Mouse (Mus musculus) frontal cortex, postnatal 25 days (tissue): ENCODE results near the gene Rere.

ENCODE experiments used
- DNase-seq, 2 experiments: peaks; one replicate each; pipeline ENCODE4 v3.0.0; 2022; ENCODE audit warnings: low spot score in 2 of 2

The Rere gene

DNA sequence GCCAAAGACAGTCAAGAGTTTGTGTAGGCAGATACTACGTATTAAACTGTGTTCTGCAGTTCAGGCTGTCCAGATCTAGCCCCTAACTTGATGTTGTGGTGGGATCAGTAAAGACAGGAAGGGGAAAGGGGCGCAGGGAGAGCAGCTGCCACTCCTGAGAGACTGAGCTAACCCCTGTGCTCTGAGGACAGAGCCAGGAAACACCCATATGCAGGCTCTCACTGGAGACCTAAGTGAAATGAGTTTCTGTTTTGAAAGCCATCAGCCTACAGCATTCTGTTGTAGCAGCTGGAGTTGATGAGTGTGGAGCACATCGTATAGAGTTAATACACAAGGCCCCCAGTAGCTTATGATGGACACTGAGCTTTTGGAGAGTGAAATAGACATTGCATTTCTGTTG, 101.1 kb downstream of the Rere start:
- no peak for DNase-seq

DNA sequence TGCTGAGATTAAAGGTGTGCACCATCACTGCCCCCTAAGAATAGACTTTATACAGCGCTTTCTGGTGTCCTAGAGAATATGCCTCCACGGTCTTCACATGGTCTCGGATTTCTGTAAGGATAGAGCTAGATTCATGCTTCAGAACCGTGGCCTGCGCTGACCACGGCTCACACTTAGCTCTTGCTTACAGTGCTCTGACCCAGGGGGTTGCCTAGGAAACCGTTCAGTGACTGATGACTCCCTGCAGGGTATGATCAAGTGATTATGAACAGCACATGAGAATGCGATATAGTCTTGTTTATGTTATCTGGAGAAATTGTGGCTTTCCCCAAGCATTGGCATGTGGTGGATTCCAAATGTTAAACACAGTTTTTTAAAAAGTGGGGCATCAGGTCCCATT, 103.0 kb downstream of the Rere start:
- no peak for DNase-seq

DNA sequence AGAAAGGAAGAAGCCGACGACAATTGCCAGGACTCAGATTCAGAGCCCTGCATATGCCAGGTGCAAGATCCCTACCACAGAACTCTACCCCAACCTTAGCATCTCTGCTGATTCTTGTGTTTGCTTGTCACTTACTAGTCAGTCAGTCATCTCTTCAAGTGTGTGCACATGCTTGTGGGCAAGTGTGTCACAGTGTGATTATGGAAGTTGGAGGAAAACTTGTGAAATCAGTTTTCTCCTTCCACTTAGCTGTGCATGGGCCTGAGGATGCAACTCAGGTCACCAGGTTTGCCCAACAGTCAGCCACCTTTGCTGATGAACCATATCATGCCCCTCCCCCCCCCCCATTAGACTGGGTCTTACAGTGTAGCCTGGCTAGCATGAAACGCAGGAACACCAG, 103.5 kb downstream of the Rere start:
- no peak for DNase-seq

DNA sequence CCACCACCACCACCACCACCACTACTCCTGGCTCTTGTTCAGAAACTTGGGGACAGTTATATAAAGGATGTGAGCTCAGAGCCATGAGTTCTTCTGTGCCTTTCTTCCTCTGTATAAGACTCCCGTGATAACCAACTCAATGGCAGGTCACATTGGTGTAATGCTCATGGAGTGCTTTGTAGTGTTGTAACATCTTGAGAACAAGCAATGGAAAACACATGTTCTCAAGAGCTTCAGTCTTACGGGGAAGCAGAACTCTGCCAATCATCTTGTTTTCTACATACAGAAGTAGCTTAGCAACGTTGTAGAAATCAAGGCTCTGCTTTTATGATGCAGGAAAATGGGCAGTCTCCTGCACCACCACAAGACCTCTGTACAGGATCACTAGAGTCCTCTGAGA, 107.1 kb downstream of the Rere start:
- DNase-seq: no peak

DNA sequence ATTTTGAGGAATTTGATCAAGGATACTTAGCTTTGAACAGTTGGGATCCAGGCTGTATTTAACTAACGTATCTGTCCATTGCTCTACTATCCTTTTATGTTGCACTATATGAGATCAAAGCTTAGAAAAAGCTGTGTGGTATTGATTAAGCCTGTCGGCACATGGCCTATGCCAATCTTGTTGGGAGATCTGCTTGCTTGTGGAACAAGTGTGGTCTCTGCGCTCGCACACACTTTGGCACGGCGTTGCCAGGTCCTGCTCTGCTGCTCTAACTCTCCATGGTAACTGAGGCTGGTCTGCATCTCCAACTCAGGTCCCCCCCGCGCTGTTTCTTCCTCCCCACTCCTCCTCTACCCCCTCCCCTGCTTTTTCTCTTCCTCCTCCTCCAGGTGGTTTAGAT, 112.2 kb downstream of the Rere start:
- no peak for DNase-seq

DNA sequence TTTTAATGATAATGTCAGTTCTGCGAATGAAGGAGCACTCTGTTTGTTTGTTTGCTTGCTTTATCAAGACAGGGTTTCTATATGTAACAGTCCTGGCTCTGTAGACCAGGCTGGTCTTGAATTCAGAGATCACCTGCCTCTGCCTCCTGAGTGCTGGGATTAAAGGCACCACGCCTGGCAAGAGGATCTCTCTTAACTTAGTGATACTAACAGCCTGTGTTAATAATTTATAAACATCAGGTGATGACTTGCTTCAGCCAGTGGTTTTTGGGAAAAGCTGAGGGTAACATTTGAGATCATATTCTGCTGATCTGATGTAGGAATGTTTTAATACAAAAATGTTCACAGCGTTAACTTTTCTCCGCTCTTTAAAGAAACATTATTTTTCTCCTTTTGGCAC, 112.6 kb downstream of the Rere start:
- no peak for DNase-seq

DNA sequence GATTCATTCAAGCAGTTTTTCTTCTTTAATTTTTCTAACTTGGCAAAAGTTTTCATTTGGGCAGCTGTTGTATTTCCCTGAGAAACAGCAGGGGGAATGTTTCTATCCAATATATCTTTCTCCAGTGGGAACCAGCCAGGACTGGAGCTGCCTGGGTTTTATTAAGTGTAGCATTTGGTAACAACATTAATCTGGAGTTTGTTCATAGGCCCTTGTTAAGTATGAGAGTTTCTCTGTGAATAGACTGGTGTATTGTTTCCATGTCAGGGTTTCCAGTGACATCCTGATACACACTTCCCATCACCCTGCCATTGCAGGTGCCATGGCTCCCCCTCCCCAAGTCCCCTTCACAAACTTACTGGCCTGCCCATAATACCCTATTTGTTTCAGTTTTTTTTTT, 114.9 kb downstream of the Rere start:
- no peak for DNase-seq

DNA sequence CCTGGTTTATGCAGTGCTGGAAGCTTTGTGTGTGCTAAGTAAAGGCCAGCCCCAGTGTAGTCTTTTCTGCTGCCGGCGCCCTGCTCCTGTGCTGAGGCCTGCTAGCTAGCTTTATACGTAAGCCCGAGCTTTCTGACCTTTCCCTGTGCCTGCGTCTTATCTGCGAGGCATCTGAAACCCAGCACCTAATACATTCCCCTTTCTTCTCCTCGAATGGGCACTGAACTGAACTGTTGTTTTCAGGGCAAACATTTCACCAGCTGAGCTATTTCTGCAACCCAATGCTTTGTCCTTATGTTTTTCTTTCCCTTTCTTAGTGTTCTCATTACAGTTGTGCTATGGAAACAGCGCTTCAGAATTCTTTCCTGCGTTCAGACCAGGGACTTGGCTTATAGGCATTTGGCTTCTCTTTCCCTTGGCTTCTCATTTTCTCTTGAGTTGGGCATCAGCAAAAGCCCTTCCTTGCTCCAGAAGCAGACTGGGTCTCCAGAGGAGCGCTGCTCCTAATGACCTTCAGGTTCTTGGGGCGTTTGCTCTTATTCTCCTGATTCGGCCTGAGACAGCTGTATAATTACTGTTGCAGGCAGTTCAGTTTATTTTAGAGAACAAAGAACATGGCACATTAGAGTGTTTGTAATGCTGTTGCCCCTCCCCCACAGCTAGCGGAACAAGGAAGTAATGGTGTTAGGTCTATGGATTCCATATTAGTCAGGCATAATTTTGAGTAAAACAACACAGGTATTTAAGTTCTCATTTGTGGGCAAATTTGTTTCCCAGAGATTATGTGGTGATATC, 115.6 kb downstream of the Rere start:
- no peak for DNase-seq

DNA sequence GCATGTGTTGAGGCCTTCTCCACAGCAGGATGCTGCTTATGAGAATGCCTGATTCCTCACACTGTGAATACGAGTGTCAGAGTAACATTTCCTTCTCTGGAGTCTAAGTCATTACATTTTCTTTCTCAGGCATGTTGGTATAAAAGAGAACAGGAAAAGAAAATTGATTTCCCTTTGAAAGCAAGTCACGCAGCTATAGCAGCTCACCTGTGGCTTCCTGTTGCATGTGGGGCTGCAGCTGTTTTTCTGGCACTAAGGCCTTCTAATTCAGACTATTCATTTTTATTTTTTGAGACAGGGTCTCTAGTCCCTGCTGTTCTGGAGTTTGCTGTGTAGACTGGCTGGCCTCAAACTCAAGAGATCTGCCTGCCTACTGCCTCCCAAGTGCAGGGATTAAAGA, 117.6 kb downstream of the Rere start:
- no peak for DNase-seq

DNA sequence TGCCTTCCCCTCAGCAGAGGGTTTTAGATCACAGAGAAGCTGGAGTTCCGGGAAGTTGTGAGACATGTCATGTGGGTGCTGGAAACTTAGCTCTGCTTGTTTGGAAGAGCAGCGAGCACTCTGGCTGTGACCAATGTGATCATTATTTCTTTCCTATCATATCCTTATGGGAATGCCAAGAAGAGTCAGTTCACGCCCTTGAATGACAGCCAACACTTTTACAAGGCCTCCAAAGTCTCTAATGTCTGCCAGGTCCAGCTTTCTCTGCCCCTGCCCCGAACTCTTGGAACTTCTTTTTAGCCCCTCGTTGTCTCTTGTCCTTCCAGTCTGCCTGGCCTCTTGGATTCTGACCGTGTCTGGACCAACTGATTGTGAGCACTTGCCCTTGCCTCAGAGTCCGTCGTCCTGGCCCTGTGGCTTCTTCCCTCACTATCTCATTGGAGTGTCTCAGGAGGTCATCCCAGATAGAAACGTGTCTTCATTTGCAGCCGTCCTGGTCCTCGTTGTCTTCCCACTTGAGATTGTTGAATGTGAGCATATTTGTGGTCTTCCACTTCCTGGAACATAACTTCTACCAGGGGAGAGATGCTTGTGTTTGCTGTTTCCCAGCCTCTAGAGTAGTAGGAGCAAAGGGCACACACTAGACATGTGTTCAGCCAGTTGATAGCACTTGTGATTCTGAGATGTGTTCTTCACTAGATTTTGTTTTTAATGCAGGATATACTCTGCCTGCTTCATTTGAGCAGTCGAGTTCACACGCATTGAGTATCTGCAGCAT, 120.6 kb downstream of the Rere start:
- no peak for DNase-seq

DNA sequence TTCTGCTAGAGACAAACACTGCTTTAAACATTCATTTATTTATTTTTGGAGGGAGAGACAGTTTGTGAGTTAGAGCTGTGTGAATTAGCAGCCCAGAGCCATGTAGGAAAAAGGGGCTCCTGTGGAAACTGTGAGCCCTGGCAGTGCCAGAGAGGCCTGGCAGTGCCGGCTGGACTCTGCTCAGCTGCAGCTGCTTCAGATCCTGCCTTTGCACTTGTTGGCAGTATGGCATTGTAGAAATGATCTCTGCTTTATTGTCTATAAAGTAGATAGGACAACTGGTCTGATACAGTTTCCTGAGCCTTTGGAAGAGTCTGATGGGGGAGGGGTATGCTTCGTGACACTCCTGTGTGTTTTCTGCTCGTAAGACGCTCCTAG, 121.2 kb downstream of the Rere start:
- no peak for DNase-seq

DNA sequence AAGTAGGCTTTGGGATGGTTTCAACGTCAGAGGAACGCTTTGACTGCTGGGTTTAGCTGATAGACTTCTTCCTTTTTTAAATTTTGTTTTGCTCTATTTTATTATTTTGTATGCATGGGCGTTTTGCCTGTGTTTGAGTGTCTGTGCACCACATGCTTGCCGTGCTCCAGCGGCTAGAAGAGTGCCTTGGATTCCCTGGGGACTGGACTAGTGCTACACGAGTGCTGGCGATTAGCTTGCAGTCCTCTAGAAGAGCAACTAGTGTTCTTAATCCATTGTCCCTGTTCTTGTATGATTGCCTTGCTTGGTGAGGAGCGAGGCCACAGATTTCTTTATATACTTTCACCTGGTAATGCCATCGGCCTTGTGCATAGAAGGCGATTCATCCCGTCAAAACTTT, 122.5 kb downstream of the Rere start:
- no peak for DNase-seq

DNA sequence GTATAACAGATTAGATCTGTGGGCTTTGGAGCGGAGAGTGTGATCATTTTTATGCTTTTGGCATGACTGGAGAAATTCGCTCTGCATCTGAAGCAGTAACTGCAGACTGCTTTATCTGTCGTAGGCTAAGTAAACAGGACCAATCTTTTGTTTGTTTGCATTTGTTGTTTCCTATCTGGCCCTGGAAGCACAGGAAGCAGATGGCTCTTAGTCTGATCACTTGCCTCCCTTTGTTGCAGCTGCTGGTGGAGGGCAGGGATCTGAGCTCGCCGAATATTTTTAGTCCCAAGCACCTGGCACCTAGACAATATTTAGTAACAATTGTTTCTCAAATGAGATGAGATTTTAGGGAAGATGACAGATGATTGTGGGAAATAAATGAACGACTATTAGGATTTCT, 123.1 kb downstream of the Rere start:
- DNase-seq: no peak

DNA sequence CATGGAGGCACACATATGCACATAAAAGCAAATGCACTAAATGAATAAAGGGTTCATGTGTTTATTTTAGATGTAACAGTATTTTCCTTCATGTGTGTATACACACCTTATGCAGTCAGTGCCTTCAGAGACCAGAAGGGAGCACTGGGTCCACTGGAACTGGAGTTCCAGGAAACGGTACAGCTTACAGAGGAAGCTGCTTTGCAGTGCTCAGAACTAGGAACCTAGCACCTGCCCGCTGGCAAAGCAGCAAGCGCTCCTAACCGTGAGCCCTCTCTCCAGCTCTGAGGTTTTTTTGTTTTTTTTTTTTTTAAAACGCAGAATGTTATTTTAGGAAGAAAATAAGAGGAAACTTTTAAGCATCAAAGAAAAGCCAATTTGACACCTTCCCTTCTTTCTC, 124.3 kb downstream of the Rere start:
- DNase-seq: no peak

DNA sequence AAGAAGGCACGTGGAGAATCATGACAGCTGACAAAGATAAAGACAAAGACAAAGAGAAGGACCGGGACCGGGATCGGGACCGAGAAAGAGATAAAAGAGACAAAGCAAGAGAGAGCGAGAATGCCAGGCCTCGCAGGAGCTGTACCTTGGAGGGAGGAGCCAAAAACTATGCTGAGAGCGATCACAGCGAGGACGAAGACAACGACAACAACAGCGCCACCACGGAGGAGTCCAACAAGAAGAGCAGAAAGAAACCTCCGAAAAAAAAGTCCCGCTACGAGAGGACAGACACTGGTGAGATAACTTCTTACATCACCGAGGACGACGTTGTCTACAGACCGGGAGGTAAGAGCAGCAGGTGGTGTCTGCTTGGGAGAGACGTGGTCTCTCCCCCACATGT, 124.9 kb downstream of the Rere start:
- no peak for DNase-seq

DNA sequence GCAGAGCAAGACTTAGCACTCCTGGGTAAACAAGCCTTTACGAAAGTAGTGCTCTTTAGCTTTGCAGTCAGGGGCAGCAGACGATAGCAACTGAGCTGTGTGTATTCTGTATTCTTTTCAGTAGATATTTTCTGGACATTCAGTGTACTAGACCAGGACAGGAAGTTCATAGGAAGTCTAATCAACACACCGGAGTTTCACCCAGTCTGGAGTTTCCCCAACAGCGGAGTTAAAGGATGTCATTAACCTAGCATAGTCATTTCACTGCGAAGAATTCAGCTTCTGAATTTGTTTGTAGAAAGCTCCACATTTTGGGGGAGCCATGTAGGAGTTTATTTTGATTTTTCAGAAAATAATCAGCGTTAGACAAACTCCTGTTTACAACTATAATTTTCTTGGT, 125.4 kb downstream of the Rere start:
- no peak for DNase-seq

DNA sequence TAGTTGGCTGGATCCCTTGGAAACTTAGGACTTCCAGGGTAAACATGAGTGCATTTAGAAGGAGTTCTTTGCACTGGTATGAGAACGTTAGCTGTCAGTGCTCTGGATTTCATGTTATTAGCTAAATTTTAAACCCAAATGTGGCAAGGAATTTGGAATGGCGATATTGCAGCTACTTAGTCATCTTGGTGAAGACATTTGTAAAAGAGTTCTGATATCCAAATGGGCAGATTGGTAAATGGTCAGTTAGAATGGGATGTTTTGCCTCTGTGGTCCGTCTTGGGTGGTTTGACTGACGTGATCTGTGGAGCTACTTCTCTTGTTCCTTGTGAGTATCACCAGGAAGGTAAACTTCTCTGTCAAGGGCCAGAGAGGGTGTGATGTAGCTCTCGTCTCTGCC, 132.8 kb downstream of the Rere start:
- DNase-seq: no peak

DNA sequence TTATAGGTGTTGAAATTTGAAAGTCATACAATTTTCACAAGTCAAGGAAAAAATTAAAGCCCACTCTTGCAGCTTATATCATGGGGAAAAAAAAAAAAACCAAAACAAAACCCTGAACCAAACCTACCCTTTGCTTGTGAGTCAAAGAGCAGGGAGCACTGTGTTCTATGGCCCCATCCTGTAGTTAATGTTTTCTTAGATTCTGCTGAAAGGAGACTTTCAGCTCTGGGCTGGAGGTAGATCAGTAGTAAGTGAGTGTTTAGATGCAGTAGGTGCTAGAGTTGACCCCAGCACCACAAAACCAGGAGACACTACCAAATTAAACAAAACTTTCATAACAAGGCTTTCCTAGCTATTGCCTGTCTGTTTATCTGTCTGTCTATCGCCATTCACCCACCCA, 133.3 kb downstream of the Rere start:
- no peak for DNase-seq

DNA sequence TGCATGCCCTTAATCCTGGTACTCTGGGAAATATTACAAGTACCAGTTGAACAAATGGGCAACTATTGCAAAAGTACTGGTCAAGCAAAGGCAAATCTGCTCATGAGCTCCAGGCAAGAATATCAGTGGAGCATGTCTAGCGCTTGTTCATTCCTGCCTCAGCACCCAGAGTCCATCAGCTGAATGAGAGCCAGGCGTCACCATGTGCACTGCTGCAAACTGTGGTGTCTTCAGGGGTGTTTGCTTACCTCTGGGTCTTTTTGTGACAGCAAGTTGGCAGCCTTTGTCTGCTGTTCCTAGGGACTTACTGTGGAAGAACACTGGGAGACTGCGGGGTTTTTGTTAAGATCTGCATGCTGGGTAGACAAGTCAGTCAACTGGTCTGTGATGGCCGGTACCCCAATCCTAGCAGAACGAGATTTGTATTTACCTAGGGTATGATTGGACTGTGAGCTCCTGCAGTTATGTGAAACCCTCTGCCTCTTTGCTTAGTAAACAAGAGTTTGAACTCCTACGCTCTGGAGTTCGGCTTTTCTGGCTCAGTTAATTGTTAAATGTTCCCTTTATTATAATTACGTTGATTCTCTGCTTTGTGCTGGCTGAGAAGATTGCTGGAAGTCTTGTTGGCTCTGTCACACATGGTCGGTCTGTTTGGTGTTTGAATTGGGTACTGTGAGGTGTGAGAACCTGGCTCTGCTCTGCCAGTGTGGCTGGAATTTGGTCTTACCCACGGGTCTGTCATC, 134.0 kb downstream of the Rere start:
- DNase-seq: no peak

DNA sequence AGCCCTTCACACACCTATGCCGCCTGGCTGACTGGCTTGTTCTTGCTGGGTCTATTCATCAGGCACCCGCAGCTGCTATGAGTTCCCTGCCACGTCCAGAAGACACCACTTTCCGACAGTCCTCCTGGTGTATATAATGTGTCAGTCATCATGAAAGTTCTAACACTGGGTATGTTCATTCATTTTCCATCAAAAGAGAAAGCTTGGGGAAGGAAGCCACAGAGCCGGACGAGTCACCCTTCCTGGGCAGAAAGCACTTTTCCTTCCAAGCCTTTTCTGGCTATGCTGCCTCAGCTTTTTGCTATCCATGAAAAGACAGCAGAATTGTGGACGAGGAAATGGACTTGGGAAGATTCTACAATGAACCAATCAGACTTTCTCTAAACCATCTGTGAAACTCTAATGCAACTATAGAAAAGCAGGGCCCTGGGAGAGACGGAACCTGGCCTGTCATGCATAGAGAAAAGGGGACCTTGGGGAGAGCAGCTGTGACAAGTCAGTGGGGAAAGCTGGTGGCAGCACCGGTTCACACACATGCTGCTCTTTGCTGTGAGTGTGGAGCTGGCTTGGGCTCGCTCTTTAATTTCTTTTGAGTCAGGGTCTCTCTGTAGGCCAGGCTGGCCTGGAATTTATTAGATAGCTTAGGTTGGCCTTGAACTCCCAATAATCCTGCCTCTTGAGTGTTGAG, 139.3 kb downstream of the Rere start:
- no peak for DNase-seq

DNA sequence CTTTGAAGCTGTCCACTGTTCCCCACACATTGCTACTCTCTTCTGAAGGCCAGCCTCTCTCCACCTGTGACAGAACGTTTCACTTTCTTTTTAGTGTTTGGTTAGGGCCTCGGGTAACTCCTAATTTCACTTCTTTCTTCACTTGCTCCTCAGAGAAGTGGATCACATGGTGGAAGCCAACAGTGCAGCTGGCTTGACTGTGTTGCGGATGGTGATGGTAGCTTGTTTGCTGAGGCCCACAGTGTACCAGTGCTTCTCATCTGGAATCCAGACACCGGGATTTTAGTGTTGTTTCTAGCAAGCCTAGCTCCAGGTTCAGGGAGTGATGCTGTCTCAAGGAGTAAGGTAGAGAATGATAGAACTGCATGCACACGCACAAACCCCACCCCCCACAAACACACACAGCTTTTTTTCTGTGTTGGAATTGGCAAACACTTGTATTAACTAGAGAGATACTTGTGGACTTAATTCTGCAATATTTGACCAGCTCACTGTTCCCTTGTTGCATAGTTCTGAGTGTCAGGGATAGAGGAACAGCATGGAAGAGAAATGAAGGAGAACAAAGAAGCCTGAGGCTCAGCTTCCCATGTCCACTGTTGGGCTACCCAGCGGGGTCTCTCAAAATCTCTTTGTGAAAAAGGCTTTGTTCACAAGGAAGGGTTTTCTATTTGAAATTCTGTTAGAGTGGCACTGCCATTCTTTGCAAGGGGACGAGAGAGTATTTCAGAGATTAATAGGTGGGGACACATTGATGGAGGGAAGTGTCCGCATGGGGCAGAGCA, 144.8 kb downstream of the Rere start:
- DNase-seq: no peak
